Mouse (Mus musculus) retina, postnatal 7 days (tissue): ENCODE results near the gene Stpg2.
"Not testable (repeated sequence)": the region's sequence is repeated elsewhere in the genome, so short reads cannot be mapped to it uniquely, and the experiment has no call there.

Experiments
- DNase-seq: peaks from one replicate; pipeline ENCODE4 v3.0.0-alpha.2; 2012; ENCODE audit warnings: low read depth, low spot score

Gene Stpg2

DNA sequence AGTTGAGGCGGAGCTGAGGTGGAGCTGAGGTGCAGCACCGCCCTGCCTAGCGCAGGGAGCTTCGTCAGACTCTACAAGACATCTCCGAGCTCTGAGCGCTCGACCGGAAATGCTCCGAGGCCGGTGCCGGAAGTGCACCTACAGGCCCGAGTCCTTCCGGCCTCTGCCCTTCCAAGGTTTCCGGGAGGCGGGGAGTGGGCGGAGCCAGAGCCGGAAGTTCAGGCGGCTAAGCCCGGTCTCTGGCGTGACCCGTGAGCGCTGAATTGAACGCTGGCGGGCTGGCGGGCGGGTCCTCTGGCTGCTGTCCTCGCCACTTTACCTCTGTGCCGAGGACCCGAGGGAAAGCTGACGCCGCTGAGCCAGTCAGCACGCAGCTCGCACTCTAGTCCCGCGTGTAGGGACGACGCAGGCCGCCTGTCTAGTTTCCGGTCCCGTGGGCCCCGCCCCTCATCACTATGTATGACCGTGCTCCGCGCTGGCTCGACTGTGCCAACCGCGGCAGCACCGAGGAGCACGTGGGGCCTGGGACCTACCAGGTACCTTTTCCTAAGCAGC, at the start of gene Stpg2:
TSS of gene Stpg2 (plus strand) at position 251 of the 555 bp plus-strand sequence.
- DNase-seq = peak; percentile 94

DNA sequence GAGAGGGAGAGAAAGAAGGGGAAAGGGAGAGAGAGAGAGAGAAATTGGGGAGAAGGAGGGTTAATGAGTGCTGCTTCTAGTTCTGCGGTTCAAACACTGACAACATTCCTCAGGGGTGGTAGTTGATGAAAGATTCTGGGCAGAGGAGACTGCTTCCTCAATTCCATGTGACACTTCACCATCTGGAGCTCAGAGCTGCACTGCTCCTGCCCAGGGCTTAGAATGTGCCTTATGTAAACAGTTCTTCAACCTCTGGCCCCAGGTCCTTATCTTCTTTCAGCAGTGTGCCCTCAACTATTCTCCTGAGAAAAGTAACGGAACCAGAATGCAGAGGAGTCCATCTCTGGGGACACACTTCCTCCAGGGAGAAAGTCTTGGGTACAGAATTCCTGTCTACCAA, 43.3 kb upstream of the Stpg2 start:
- no peak for DNase-seq

DNA sequence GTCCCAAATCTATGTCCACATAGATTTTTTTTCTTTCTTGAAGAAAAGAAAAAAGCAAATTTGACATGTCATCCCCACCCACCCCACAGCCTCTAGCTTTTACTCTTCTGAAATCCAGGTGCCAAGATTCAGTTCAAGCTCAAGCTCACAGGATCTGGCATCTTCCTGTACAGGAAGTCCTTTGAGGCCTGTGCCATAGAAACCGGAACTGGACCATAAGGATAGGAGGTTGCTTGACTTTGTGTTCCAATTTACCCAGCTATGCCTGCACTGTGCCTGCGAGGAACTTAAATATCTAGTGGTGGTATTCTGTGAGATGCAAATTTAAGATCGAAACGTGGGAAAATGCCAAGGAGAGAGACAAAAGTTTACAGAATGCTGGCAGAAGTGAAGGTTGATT, 42.8 kb upstream of the Stpg2 start:
- no peak for DNase-seq

GRCm38 (mm10) chr3:139168510-139169269, 36.8 kb upstream of the Stpg2 start:
- DNase-seq = no peak

DNA sequence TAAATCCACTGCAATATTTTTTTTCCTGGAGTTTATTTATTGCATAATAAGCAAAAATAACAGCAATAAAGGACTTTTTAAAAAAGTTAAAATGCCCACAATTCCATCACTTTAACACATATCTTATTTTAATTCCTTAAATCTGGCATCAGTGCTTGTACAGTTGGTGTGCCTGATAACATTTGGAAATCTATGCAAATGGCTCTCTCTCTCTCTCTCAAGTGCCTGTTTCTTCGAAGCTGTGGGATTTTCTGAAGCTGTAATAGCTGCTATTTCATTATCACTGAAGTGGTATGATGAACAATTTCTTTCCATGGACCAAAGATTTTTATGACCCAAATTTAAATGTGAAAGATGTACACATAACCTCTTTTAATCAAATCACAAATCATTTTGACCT, 35.8 kb upstream of the Stpg2 start:
- DNase-seq = no peak

DNA sequence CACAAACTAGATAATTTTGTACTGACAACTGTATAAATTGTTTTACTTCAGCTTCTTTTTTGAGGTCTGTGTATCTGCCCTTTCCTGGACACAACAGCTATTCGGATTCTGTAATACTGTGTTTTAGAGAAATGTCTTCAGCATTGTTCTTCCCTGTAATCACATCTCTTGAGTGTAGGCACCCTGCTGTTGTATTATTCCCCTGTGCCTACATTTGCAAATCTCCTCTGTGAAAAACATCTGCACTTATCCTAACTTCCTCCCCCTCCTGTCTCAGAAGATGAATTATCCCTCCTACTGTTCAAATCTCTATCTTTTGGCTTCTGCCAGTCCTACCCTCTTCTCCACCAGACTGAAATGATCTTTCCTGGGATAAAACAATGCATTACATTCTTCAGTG, 28.6 kb upstream of the Stpg2 start:
- DNase-seq = no peak

DNA sequence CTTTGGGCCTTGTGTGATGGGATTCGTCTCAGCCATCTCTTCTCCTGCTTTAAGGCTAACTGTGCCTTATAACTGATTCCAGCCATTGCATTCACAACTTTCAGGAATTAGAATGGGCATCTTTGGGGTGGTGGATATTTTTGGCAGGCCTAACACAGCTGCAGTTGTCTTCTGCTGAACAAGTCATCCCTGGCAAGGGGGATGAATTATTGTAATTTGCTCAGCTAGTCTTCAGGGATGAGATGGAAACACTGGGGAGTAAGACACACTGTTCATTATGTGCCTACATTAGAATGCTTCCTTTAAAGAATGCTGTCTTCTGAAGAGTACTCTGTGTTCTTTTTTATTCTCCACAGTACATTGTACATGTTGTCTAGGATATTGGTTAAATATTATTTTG, 14.0 kb upstream of the Stpg2 start:
- no peak for DNase-seq

DNA sequence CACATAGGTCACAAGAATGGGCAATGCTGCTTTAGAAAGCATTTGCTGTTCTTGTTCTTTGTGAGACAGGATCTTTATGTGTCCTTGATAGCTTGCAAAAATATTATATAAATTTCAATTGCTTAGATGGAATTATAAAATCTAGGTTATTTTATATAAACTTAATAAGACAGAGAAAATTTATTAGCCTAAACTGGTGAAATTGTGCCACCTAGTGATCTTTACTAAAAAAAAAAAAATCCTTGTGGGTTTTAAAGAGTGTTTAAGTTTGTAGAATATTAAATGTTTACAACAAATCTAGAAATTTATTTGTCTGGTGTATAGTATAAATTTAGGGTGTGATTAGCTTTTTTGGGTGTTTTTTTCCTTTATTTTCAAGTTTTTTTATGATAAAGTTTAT, 11.6 kb upstream of the Stpg2 start:
- no peak for DNase-seq

- no peak for DNase-seq
These were observed 7.1 kb upstream of the Stpg2 start for GRCm38 (mm10) chr3:139198412-139198811.

GRCm38 (mm10) chr3:139200324-139200723, 5.2 kb upstream of the Stpg2 start:
- DNase-seq = no peak

- DNase-seq = no peak
These were observed 11.5 kb downstream of the Stpg2 start for GRCm38 (mm10) chr3:139216945-139217344.

DNA sequence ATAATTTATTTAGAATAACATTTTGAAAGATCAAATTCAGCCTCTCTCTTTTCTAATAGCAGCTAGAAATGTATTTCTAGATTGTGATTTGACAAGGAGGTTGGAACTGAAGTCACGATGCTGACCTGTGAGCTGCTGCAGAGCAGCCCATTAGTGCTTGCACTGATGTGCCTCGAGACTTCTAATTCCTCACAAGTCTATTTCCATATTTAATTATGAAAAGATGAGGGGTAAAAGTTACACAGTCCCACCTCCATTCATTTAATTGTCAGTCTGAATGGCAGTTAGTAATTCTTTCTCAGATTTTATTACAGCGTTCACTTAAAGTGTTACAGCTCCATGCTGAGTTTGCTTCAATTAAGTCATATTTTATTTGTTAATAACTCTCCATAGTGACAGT, 19.6 kb downstream of the Stpg2 start:
- DNase-seq = no peak

DNA sequence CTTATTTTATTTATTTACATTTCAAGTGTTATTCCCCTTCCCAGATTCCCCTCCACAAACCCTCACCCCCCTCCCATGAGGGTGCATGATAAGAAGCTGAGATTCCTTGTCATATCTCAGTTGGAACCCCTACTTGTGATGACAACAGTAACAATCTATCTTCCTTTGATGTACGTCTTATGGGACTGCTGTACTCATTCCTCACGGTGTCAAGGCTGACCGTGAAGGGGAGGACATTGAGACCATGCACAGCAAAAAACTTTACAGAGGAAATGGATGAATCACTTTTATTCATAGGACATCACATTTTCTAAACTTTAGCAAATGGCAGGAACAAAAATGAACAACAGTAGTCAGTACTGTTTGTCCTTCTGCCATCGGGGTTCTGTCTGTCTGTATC, 21.3 kb downstream of the Stpg2 start:
- no peak for DNase-seq

- DNase-seq = no peak
These were observed 39.7 kb downstream of the Stpg2 start for GRCm38 (mm10) chr3:139245219-139245618.

DNA sequence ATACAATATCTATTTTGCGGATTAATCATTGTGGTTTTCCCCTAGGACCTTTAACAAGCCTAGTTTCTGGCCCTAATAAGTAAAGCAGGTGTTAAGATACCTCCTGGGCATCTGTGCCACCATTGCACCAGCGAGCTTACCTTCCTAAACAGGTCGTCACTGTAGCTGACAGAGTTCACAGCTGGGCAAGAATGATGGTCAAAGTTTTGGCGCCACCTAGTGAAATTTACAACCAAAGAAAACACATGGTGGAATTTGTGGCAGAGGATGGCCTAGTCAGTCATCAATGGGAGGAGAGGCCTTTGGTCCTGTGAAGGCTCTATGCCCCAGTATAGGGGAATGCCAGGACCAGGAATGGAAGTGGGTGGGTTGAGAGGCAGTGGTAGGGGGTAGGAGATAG, 41.0 kb downstream of the Stpg2 start:
- DNase-seq = no peak

DNA sequence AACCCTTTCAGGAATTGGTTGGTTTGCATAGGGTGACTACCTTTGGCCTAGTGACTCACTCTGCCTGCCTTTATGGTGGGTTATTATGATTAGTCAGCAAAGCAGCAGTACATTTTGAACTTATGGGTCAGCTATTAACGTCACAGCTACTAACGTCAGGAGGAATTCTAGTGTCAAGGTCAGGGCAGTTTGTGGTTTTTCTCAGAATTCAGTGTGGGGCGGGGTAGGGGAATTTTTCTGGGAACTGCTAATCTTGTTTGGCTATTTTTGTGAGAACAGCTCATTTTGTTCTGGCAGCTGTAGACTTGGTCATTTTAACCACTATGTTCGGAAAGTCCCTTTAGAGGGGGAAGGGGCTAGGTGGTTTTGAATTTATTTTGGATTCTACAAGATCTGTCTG, 56.9 kb downstream of the Stpg2 start:
- not testable (repeated sequence) for DNase-seq

DNA sequence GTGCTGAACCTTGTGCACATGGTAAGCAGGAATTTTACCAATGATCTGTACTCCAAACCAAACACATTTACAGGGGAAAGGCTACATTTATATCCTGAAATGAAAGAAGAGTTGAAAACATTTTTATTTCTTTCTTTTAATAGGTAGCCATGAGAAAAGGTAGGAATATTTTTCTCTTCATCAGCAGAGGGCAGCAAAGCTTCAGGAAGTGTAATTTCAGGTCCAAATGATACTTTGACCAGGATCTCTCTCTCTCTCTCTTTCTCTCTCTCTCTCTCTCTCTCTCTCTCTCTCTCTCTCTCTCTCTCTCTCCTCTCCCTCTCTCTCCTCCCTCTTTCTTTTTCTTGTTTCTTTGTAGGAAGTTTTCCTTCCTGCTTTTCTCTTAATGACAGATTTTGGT, 92.4 kb downstream of the Stpg2 start:
- DNase-seq = peak; percentile 5

- no peak for DNase-seq
These were observed 102.8 kb downstream of the Stpg2 start for GRCm38 (mm10) chr3:139308078-139308809.

GRCm38 (mm10) chr3:139311721-139312120, 106.2 kb downstream of the Stpg2 start:
- no peak for DNase-seq

DNA sequence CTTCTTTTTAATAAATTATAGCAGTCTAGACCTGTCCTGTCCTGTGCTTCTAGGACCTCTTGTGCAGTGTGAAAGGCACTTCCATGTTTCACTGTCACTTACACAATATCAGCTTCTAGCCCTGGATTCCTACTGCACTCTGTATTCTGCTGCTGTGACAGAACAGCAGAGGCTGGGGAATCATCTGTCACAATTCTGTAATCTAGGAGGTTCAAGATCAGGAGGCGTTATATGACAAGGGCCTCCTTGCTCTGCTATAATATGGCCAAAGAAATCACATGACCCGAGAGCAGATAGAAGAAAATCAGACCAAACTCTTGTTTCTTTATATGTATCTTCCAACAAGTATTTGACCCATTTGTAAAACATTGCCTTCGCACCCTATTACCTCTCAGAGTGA, 175.0 kb downstream of the Stpg2 start:
- DNase-seq = no peak

DNA sequence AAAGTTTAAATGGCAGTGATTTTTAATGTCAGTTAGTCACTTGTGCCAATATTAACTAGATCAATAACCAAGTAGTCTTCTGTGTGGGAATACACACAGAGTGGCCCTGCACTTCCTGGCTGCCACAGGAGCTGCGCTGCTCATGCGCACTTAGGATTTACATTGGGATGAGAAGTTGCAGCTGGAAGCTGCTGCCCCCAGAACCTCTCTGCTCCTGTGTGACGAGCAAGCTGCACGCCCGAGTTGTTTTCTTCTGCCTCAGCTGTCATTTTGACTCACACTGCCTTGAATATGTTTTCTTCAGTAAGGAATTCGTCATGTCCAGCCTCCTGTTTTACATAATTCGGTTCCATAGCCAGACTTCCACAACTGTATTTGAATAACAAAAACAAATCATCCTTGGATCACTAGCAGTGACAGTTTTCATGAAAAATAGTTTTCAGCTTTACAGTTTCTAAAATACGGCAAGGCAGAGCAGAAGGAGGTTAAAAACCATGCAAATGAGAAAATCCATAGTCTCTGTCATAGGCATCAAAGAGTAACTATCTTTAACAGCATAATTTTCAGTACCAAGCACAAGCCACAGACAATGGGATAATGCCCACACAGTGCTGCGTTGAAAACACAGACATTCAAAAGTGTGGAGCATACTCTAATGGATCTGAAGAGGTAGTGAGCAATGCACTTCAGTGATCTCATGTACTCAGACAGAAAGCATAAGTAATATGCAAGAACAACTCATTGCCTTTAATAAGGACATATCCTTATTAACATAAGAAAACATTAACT, 191.8 kb downstream of the Stpg2 start:
- no peak for DNase-seq

- no peak for DNase-seq
These were observed 199.2 kb downstream of the Stpg2 start for GRCm38 (mm10) chr3:139404673-139405072.
